ENCODE assay signal across 13 mouse cellular contexts in the genomic region with DNA sequence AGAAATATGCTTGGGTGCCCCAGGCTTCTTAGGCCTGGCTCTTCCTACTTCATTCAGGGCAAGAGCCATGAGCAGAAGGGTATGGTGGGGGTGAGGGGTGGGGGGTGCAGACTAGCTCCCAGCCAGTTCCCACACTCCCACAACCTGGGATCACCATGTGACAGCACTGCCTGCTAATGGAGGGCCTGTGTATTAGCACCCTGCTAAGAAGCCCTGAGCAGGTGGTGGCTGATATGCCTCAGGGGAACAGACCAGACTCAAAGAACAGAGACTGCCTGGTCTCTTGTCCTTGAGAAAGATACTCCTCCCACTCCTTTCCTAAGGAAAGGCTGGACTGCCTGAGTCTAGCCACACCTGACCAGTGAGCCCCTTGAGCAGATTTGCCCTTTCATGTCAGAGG. TPM values are rescaled to one million over a fixed set of nuclear protein-coding genes. Genes with fewer than 3 reads are reported as not detected.
DNase-seq lines count a peak whose midpoint lies in the region; ATAC-seq and TF ChIP-seq lines count a peak whose summit lies in the region.
"Had no signal": no experiment of that assay in that cellular context is flagged by ENCODE, and none has a peak within 500 bp of the region (broad histone marks: within the 10 kb centered on the region; RNA-seq: fewer than 3 reads in every experiment).

No protein-coding gene starts in this region.

- peaks cover 8% of the 10 kb centered on the region for H3K4me1 ChIP-seq in hindbrain, embryonic 11.5 days (replicated peaks; ENCODE audit: control insufficient read depth, insufficient read depth, low read length)
- H3K4me1 ChIP-seq in hindbrain, embryonic 16.5 days (ENCODE audit: control insufficient read depth, insufficient read depth, low read depth, low read length) = peaks cover 6% of the 10 kb centered on the region
- H3K4me1 ChIP-seq in neural tube, embryonic 13.5 days (replicated peaks) = peaks cover 33% of the 10 kb centered on the region
- H3K4me1 ChIP-seq in neural tube, embryonic 15.5 days = peaks cover 20% of the 10 kb centered on the region
- peaks cover 40% of the 10 kb centered on the region for H3K4me1 ChIP-seq in intestine, embryonic 16.5 days (ENCODE audit: control insufficient read depth, insufficient read depth, low read length)
- H3K4me1 ChIP-seq in cerebellum, adult 2 months (ENCODE audit: control insufficient read depth, insufficient read depth, low read length) = peaks cover 4% of the 10 kb centered on the region

- H3K36me3 ChIP-seq in hindbrain, embryonic 11.5 days (ENCODE audit: control insufficient read depth, insufficient read depth, low read length) = no peaks in the 10 kb centered on the region
- no peaks in the 10 kb centered on the region for H3K36me3 ChIP-seq in hindbrain, embryonic 16.5 days (ENCODE audit: control insufficient read depth, insufficient read depth, low read length)
- H3K36me3 ChIP-seq in neural tube, embryonic 13.5 days = no peaks in the 10 kb centered on the region
- no peaks in the 10 kb centered on the region for H3K36me3 ChIP-seq in neural tube, embryonic 15.5 days
- H3K36me3 ChIP-seq in intestine, embryonic 16.5 days (ENCODE audit: control insufficient read depth, insufficient read depth, low read length) = no peaks in the 10 kb centered on the region
- H3K36me3 ChIP-seq: liver, embryonic 13.5 days had no signal

- no peak overlapping the region for H3K9ac ChIP-seq in hindbrain, embryonic 11.5 days (ENCODE audit: low read depth, low read length)
- H3K9ac ChIP-seq in hindbrain, embryonic 16.5 days (ENCODE audit: low read depth, low read length) = no peak overlapping the region
- H3K9ac ChIP-seq in neural tube, embryonic 13.5 days = no peak overlapping the region
- H3K9ac ChIP-seq in neural tube, embryonic 15.5 days (replicated peaks) = no peak overlapping the region
- H3K9ac ChIP-seq in intestine, embryonic 16.5 days (ENCODE audit: low read depth, low read length) = no peak overlapping the region
- H3K9ac ChIP-seq: liver, embryonic 13.5 days had no signal

- H3K27ac ChIP-seq in hindbrain, embryonic 11.5 days (ENCODE audit: low read depth, low read length) = 0 out of 2 replicates have a peak overlapping the region, but pooled peaks have one; percentile 36
- no peak overlapping the region for H3K27ac ChIP-seq in hindbrain, embryonic 16.5 days (ENCODE audit: low read depth, low read length)
- peak overlapping the region; percentile 25; the same call in 1 of the 2 replicates for H3K27ac ChIP-seq in neural tube, embryonic 13.5 days (replicated peaks)
- H3K27ac ChIP-seq in neural tube, embryonic 15.5 days (replicated peaks) = no peak overlapping the region
- no peak overlapping the region for H3K27ac ChIP-seq in intestine, embryonic 16.5 days (ENCODE audit: low read length)
- H3K27ac ChIP-seq in cerebellum, adult 2 months (ENCODE audit: insufficient read depth, low read length) = no peak overlapping the region
- H3K27ac ChIP-seq: heart, adult 2 months; liver, embryonic 13.5 days had no signal

- no peak overlapping the region for H3K4me3 ChIP-seq in hindbrain, embryonic 11.5 days (ENCODE audit: low read depth, low read length)
- H3K4me3 ChIP-seq in hindbrain, embryonic 16.5 days (ENCODE audit: low read length) = no peak overlapping the region
- no peak overlapping the region for H3K4me3 ChIP-seq in neural tube, embryonic 13.5 days
- H3K4me3 ChIP-seq in neural tube, embryonic 15.5 days (replicated peaks) = no peak overlapping the region
- no peak overlapping the region for H3K4me3 ChIP-seq in intestine, embryonic 16.5 days (ENCODE audit: low read length)
- H3K4me3 ChIP-seq in cerebellum, adult 2 months (replicated peaks; ENCODE audit: insufficient read depth, low read depth, low read length) = no peak overlapping the region
- H3K4me3 ChIP-seq: heart, adult 2 months; liver, embryonic 13.5 days had no signal

- no peak for TF ChIP-seq POLR2A in cerebellum, adult 2 months (IDR thresholded peaks at IDR 0.05; ENCODE audit: borderline replicate concordance, insufficient read depth, low read length)

- ATAC-seq in hindbrain, embryonic 11.5 days (ENCODE audit: low FRiP score) = no peak
- ATAC-seq in hindbrain, embryonic 16.5 days = no peak
- no peak for ATAC-seq in neural tube, embryonic 13.5 days (ENCODE audit: low read depth)
- ATAC-seq in neural tube, embryonic 15.5 days (ENCODE audit: low FRiP score) = no peak
- ATAC-seq in intestine, embryonic 16.5 days = peak; percentile 45

- H3K9me3 ChIP-seq in hindbrain, embryonic 11.5 days (ENCODE audit: control insufficient read depth, low read length) = no peaks in the 10 kb centered on the region
- H3K9me3 ChIP-seq in hindbrain, embryonic 16.5 days (ENCODE audit: control insufficient read depth, low read length) = no peaks in the 10 kb centered on the region
- H3K9me3 ChIP-seq in neural tube, embryonic 13.5 days = no peaks in the 10 kb centered on the region
- no peaks in the 10 kb centered on the region for H3K9me3 ChIP-seq in neural tube, embryonic 15.5 days (replicated peaks)
- no peaks in the 10 kb centered on the region for H3K9me3 ChIP-seq in intestine, embryonic 16.5 days (ENCODE audit: control insufficient read depth, low read length)
- H3K9me3 ChIP-seq: G1E; liver, embryonic 13.5 days had no signal

- H3K27me3 ChIP-seq in hindbrain, embryonic 11.5 days (ENCODE audit: control insufficient read depth, insufficient read depth, low read length) = no peaks in the 10 kb centered on the region
- no peaks in the 10 kb centered on the region for H3K27me3 ChIP-seq in hindbrain, embryonic 16.5 days (replicated peaks; ENCODE audit: control insufficient read depth, insufficient read depth, low read length)
- no peaks in the 10 kb centered on the region for H3K27me3 ChIP-seq in neural tube, embryonic 13.5 days
- no peaks in the 10 kb centered on the region for H3K27me3 ChIP-seq in neural tube, embryonic 15.5 days (replicated peaks)
- no peaks in the 10 kb centered on the region for H3K27me3 ChIP-seq in intestine, embryonic 16.5 days (replicated peaks; ENCODE audit: control insufficient read depth, insufficient read depth, low read length)
- H3K27me3 ChIP-seq in cerebellum, adult 2 months (ENCODE audit: control insufficient read depth, insufficient read depth, low read length) = no peaks in the 10 kb centered on the region
- H3K27me3 ChIP-seq: liver, embryonic 13.5 days had no signal

- no peak for DNase-seq in hindbrain, embryonic 11.5 days (ENCODE audit: low spot score)
- no peak for DNase-seq in cerebellum, adult 2 months
- DNase-seq in frontal cortex, postnatal 10 days (ENCODE audit: low spot score in 2 of 2) = no peak
- DNase-seq: adrenal gland, postnatal 10 days; cerebellum, postnatal 36 days; heart, adult 2 months; liver, embryonic 13.5 days; thymus, postnatal 36 days had no signal

- no peak for TF ChIP-seq CTCF in cerebellum, adult 2 months (IDR thresholded peaks at IDR 0.05; ENCODE audit: borderline replicate concordance, insufficient read depth, low read depth, low read length)

- no peak overlapping the region for H3K4me2 ChIP-seq in hindbrain, embryonic 11.5 days (replicated peaks; ENCODE audit: low read depth, low read length)
- no peak overlapping the region for H3K4me2 ChIP-seq in hindbrain, embryonic 16.5 days (ENCODE audit: low read length)
- no peak overlapping the region for H3K4me2 ChIP-seq in neural tube, embryonic 13.5 days
- no peak overlapping the region for H3K4me2 ChIP-seq in neural tube, embryonic 15.5 days
- no peak overlapping the region for H3K4me2 ChIP-seq in intestine, embryonic 16.5 days (ENCODE audit: low read depth, low read length)
- H3K4me2 ChIP-seq: liver, embryonic 13.5 days had no signal

RNA-seq across cellular contexts. Expression of a gene that starts 22.2 kb away (rescaled TPM):
- polyA plus RNA-seq in hindbrain, embryonic 11.5 days (2014; fragmentation: Nextera tagmentation; extraction: Ambion mirVana) = 22.6 and 28.1 TPM in 2 replicates
- polyA plus RNA-seq in hindbrain, embryonic 16.5 days (2015; fragmentation: Nextera tagmentation; extraction: Ambion mirVana) = 24.3 and 28.0 TPM in 2 replicates
- 29.9 and 30.0 TPM in 2 replicates for polyA plus RNA-seq in neural tube, embryonic 13.5 days (2015; fragmentation: Nextera tagmentation; extraction: Ambion mirVana)
- 26.5 and 27.4 TPM in 2 replicates for polyA plus RNA-seq in neural tube, embryonic 15.5 days (2015; fragmentation: Nextera tagmentation; extraction: Ambion mirVana)
- polyA plus RNA-seq in intestine, embryonic 16.5 days (2015; fragmentation: Nextera tagmentation; extraction: Ambion mirVana) = 12.4 and 12.5 TPM in 2 replicates
- polyA plus RNA-seq in cerebellum, adult 2 months (2012; rRNA removed) = 39.3 and 42.5 TPM in 2 replicates

Comparison
In these comparisons a context has a peak if more than half of its experiments do, and no peak if none do; other contexts are left out.
1. H3K27ac ChIP-seq: peak in hindbrain, embryonic 11.5 days (single experiment) and neural tube, embryonic 13.5 days (single experiment); none in hindbrain, embryonic 16.5 days (single experiment), neural tube, embryonic 15.5 days (single experiment), intestine, embryonic 16.5 days (single experiment) and cerebellum, adult 2 months (single experiment).